In genomic region chr17:46253452-46254084, GRCm38 (mm10) we compare ENCODE assay signal across 8 mouse cellular contexts. TPM values are rescaled to one million over a fixed set of nuclear protein-coding genes. Genes with fewer than 3 reads are reported as not detected.
DNase-seq lines count a peak whose midpoint lies in the region; ATAC-seq lines count a peak whose summit lies in the region.

Gene Lrrc73, plus strand, starts transcription at chr17:46253531.

- 2% methylated on average over 47 of the region's 48 CpGs for WGBS in heart, embryonic 13.5 days
- WGBS in liver, embryonic 12.5 days (ENCODE audit: insufficient replicate concordance): 2% methylated on average over 46 of the region's 48 CpGs

- no peaks in the 10 kb centered on the region for H3K9me3 ChIP-seq in heart, embryonic 13.5 days
- no peaks in the 10 kb centered on the region for H3K9me3 ChIP-seq in liver, embryonic 12.5 days (replicated peaks)

- DNase-seq in kidney, postnatal 10 days: peak; percentile 98
- peak; percentile 93 for DNase-seq in naive thymus-derived CD4-positive, alpha-beta T cell, adult 2 months (ENCODE audit: low read depth)
- peak; percentile 93 for DNase-seq in splenic B cell, adult 2 months (ENCODE audit: low read depth, low spot score)

- H3K9ac ChIP-seq in heart, embryonic 13.5 days: peak within 1 kb of the TSS; percentile 79
- H3K9ac ChIP-seq in liver, embryonic 12.5 days: peak within 1 kb of the TSS; percentile 60

- peaks cover 62% of the 10 kb centered on the region for H3K36me3 ChIP-seq in heart, embryonic 13.5 days
- peaks cover 51% of the 10 kb centered on the region for H3K36me3 ChIP-seq in liver, embryonic 12.5 days
- H3K36me3 ChIP-seq in splenic B cell, adult 2 months (ENCODE audit: control insufficient read depth, insufficient read depth, low read length, poor library complexity, severe bottlenecking): peaks cover 6% of the 10 kb centered on the region

- peaks cover 28% of the 10 kb centered on the region for H3K27me3 ChIP-seq in heart, embryonic 13.5 days (replicated peaks)
- peaks cover 38% of the 10 kb centered on the region for H3K27me3 ChIP-seq in liver, embryonic 12.5 days (replicated peaks)
- H3K27me3 ChIP-seq in splenic B cell, adult 2 months (ENCODE audit: control insufficient read depth, insufficient read depth, low read length, poor library complexity, severe bottlenecking): no peaks in the 10 kb centered on the region

- H3K4me2 ChIP-seq in heart, embryonic 13.5 days: peak within 1 kb of the TSS; percentile 100
- H3K4me2 ChIP-seq in liver, embryonic 12.5 days: peak within 1 kb of the TSS; percentile 99

- H3K27ac ChIP-seq in brown adipose tissue, adult 24 weeks (replicated peaks; ENCODE audit: low read depth, low read length): no peak within 1 kb of the TSS
- no peak within 1 kb of the TSS for H3K27ac ChIP-seq in heart, embryonic 13.5 days (replicated peaks)
- H3K27ac ChIP-seq in liver, embryonic 12.5 days: no peak within 1 kb of the TSS

- peak; percentile 89 for ATAC-seq in CD4-positive, CD25-positive, alpha-beta regulatory T cell, adult 4 months
- peak; percentile 80 for ATAC-seq in erythroid progenitor cell, adult 5-6 weeks (replicated peaks; ENCODE audit: low FRiP score, poor library complexity, severe bottlenecking)
- peak; percentile 78 for ATAC-seq in heart, embryonic 13.5 days (ENCODE audit: extremely low read depth, insufficient number of reproducible peaks, low FRiP score, low TSS enrichment)
- peak; percentile 63 for ATAC-seq in liver, embryonic 12.5 days

- peak within 1 kb of the TSS; percentile 49 for H3K4me3 ChIP-seq in brown adipose tissue, adult 24 weeks (ENCODE audit: insufficient read depth, low read depth, low read length)
- peak within 1 kb of the TSS; percentile 71 for H3K4me3 ChIP-seq in heart, embryonic 13.5 days
- peak within 1 kb of the TSS; percentile 68 for H3K4me3 ChIP-seq in liver, embryonic 12.5 days

- H3K4me1 ChIP-seq in brown adipose tissue, adult 24 weeks (ENCODE audit: control insufficient read depth, insufficient read depth, insufficient read length, low read length): no peaks in the 10 kb centered on the region
- H3K4me1 ChIP-seq in heart, embryonic 13.5 days: peaks cover 27% of the 10 kb centered on the region
- H3K4me1 ChIP-seq in liver, embryonic 12.5 days: peaks cover 36% of the 10 kb centered on the region

RNA-seq across cellular contexts. Expression of gene Lrrc73, which starts in this region (rescaled TPM):
- polyA plus RNA-seq in CD4-positive, CD25-positive, alpha-beta regulatory T cell, adult 4 months (2017; shearing (Covaris generic)): under 1 TPM in 1 of 2 experiments, not detected in 1; 0.30 TPM
- polyA plus RNA-seq in brown adipose tissue, adult 24 weeks (2012; ENCODE audit: insufficient read depth, insufficient read length, missing spikeins): not detected in 2 replicates
- total RNA-seq in erythroid progenitor cell, adult 5-6 weeks (2015; ENCODE audit: low replicate concordance): not detected in 2 replicates
- 0.39 TPM in 1 of 2 replicates, not detected in the other for total RNA-seq in erythroid progenitor cell, adult 5-6 weeks (2017; ENCODE audit: low replicate concordance)
- polyA plus RNA-seq in heart, embryonic 13.5 days (2015; fragmentation: Nextera tagmentation; extraction: Ambion mirVana): 0.59 and 0.88 TPM in 2 replicates
- 0.12 and 0.14 TPM in 2 replicates for polyA plus RNA-seq in liver, embryonic 12.5 days (2016; fragmentation: Nextera tagmentation; extraction: Ambion mirVana)

Comparison
In these comparisons a context has a peak if more than half of its experiments do, and no peak if none do; other contexts are left out.
1. Peak in ATAC-seq in CD4-positive, CD25-positive, alpha-beta regulatory T cell, adult 4 months; RNA of the gene not detected or under 1 TPM.
2. Peak in ATAC-seq in erythroid progenitor cell, adult 5-6 weeks; RNA of the gene not detected or under 1 TPM.
3. Peak in ATAC-seq, H3K4me3 ChIP-seq, H3K9ac ChIP-seq and H3K4me2 ChIP-seq in heart, embryonic 13.5 days; RNA of the gene not detected or under 1 TPM.
4. Peak in ATAC-seq, H3K4me3 ChIP-seq, H3K9ac ChIP-seq and H3K4me2 ChIP-seq in liver, embryonic 12.5 days; RNA of the gene not detected or under 1 TPM.